Mouse (Mus musculus) olfactory bulb, adult 2 months (tissue): Measurements from ENCODE around the gene Myzap.

Experiments used
- CTCF ChIP-seq: fragments of 200-500 bp; IDR thresholded peaks from 2 replicates; pipeline ENCODE4 v1.5.1; 2012; ENCODE audit warnings: low read depth, mild to moderate bottlenecking, low read length, moderate library complexity; ENCODE audit not compliant: insufficient read depth
- POLR2A ChIP-seq: fragments of 200-500 bp; IDR thresholded peaks from 2 replicates; pipeline ENCODE4 v1.6.1; 2012; ENCODE audit warnings: mild to moderate bottlenecking, low read depth, low read length, moderate library complexity; ENCODE audit not compliant: insufficient read depth

DNA sequence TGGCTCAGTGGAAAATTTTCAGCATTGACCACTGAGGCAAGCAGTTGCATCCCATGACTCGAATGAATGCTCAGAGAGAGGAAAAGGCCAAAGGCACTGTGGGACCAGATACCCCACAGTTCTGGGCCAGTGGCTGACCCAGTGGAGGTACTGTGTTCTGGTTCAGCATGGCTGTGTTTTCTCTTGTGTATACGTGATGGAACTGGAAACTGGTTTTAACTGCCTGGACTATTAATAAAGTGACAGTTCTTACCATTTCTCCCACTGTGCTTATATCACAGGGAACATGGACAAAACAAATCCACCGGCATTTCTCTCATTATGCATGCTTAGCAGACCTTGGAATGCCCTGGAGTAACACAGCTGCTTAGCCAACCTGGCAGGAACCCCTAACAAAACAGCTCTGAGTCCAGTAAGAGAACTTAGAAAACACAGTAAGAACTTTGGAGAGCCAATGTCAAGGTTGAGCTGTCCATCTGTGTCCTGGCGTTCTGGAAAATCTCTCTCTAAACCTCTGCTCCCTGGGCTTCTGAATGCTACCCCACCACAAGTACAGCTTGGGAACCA, 48.3 kb upstream of the Myzap start:
- TF ChIP-seq CTCF, result no peak
- no peak for TF ChIP-seq POLR2A
